In genomic region chr4:131695941-131696912, GRCm38 (mm10) we compare ENCODE assay signal across 10 mouse cellular contexts.
DNase-seq lines count a peak whose midpoint lies in the region; ATAC-seq and TF ChIP-seq lines count a peak whose summit lies in the region.
"Had no signal": no experiment of that assay in that cellular context is flagged by ENCODE, and none has a peak within 500 bp of the region (broad histone marks: within the 10 kb centered on the region; RNA-seq: fewer than 3 reads in every experiment).

No protein-coding gene starts in this region.

- no peak overlapping the region for H3K4me3 ChIP-seq in kidney, embryonic 15.5 days (replicated peaks)
- H3K4me3 ChIP-seq in lung, postnatal 0 days (ENCODE audit: low read depth, low read length): no peak overlapping the region
- no peak overlapping the region for H3K4me3 ChIP-seq in liver, embryonic 11.5 days (ENCODE audit: low read depth, low read length)
- H3K4me3 ChIP-seq: embryonic facial prominence, embryonic 13.5 days had no signal

- peaks cover 8% of the 10 kb centered on the region; the same call in 1 of the 2 replicates for H3K4me1 ChIP-seq in kidney, embryonic 15.5 days
- H3K4me1 ChIP-seq in lung, postnatal 0 days (ENCODE audit: insufficient read depth, low read depth, low read length): no peaks in the 10 kb centered on the region
- H3K4me1 ChIP-seq in liver, embryonic 11.5 days (replicated peaks; ENCODE audit: control insufficient read depth, insufficient read depth, low read length): no peaks in the 10 kb centered on the region; the same call in 1 of the 2 replicates
- H3K4me1 ChIP-seq: embryonic facial prominence, embryonic 13.5 days had no signal

- H3K27me3 ChIP-seq in kidney, embryonic 15.5 days: no peaks in the 10 kb centered on the region
- no peaks in the 10 kb centered on the region for H3K27me3 ChIP-seq in lung, postnatal 0 days (replicated peaks; ENCODE audit: insufficient read depth, low read length)
- H3K27me3 ChIP-seq in liver, embryonic 11.5 days (replicated peaks; ENCODE audit: control insufficient read depth, insufficient read depth, low read length): no peaks in the 10 kb centered on the region
- H3K27me3 ChIP-seq: embryonic facial prominence, embryonic 13.5 days had no signal

- TF ChIP-seq CTCF in lung, postnatal 0 days (IDR thresholded peaks at IDR 0.05): no peak

- ATAC-seq in kidney, embryonic 15.5 days (replicated peaks; ENCODE audit: low FRiP score): no peak
- peak; percentile 38 for ATAC-seq in lung, postnatal 0 days
- no peak for ATAC-seq in liver, embryonic 11.5 days (replicated peaks; ENCODE audit: low FRiP score)

- DNase-seq in left cerebral cortex, adult 11 months (ENCODE audit: low spot score): peak; percentile 17
- DNase-seq in left cerebral cortex, postnatal 4 days: no peak
- DNase-seq in ZHBTc4 (ENCODE audit: low read depth, low spot score): peak; percentile 65
- peak; percentile 13 for DNase-seq in lung, postnatal 0 days (ENCODE audit: low spot score)
- DNase-seq in liver, embryonic 11.5 days (ENCODE audit: low spot score): no peak
- no peak for DNase-seq in gastrocnemius, postnatal 10 days
- no peak for DNase-seq in cerebellum, adult 9-11 months
- DNase-seq: heart, adult 11 months had no signal

- intact Hi-C loops in left cerebral cortex, postnatal 4 days (cut with DNase I): no loop called here

- H3K4me2 ChIP-seq in kidney, embryonic 15.5 days: peak overlapping the region; percentile 3; the same call in 1 of the 2 replicates
- 0 out of 2 replicates have a peak overlapping the region, but pooled peaks have one; percentile 9 for H3K4me2 ChIP-seq in lung, postnatal 0 days (replicated peaks; ENCODE audit: low read depth, low read length)
- no peak overlapping the region for H3K4me2 ChIP-seq in liver, embryonic 11.5 days
- H3K4me2 ChIP-seq: embryonic facial prominence, embryonic 13.5 days had no signal

- H3K36me3 ChIP-seq in kidney, embryonic 15.5 days: no peaks in the 10 kb centered on the region
- H3K36me3 ChIP-seq in lung, postnatal 0 days (ENCODE audit: insufficient read depth, low read length): no peaks in the 10 kb centered on the region
- H3K36me3 ChIP-seq in liver, embryonic 11.5 days (ENCODE audit: control insufficient read depth, insufficient read depth, low read length): no peaks in the 10 kb centered on the region
- H3K36me3 ChIP-seq: embryonic facial prominence, embryonic 13.5 days had no signal

- no peak overlapping the region for H3K9ac ChIP-seq in kidney, embryonic 15.5 days
- no peak overlapping the region for H3K9ac ChIP-seq in lung, postnatal 0 days (replicated peaks; ENCODE audit: low read depth)
- H3K9ac ChIP-seq in liver, embryonic 11.5 days (ENCODE audit: low read depth, low read length): no peak overlapping the region
- H3K9ac ChIP-seq: embryonic facial prominence, embryonic 13.5 days had no signal

- no peak overlapping the region for H3K27ac ChIP-seq in kidney, embryonic 15.5 days
- H3K27ac ChIP-seq in lung, postnatal 0 days (ENCODE audit: low read length): no peak overlapping the region
- no peak overlapping the region for H3K27ac ChIP-seq in liver, embryonic 11.5 days (ENCODE audit: low read depth, low read length)
- H3K27ac ChIP-seq: embryonic facial prominence, embryonic 13.5 days had no signal

- no peak for TF ChIP-seq EP300 in lung, postnatal 0 days (IDR thresholded peaks at IDR 0.05)

- no peaks in the 10 kb centered on the region for H3K9me3 ChIP-seq in kidney, embryonic 15.5 days (replicated peaks)
- no peaks in the 10 kb centered on the region for H3K9me3 ChIP-seq in lung, postnatal 0 days (ENCODE audit: low read length)
- H3K9me3 ChIP-seq in liver, embryonic 11.5 days (ENCODE audit: control insufficient read depth, low read length): no peaks in the 10 kb centered on the region
- H3K9me3 ChIP-seq: embryonic facial prominence, embryonic 13.5 days had no signal

- 53% methylated on average over 26 of the region's 26 CpGs for WGBS in kidney, embryonic 15.5 days
- WGBS in lung, postnatal 0 days: 37% methylated on average over 26 of the region's 26 CpGs
- 49% methylated on average over 26 of the region's 26 CpGs for WGBS in liver, embryonic 11.5 days

Comparison
In these comparisons a context has a peak if more than half of its experiments do, and no peak if none do; other contexts are left out.
1. DNase-seq: peak in left cerebral cortex, adult 11 months (single experiment), ZHBTc4 (single experiment) and lung, postnatal 0 days (single experiment); none in left cerebral cortex, postnatal 4 days (single experiment), liver, embryonic 11.5 days (single experiment), gastrocnemius, postnatal 10 days (single experiment) and cerebellum, adult 9-11 months (single experiment).